Mouse (Mus musculus) natural killer cell, adult 2 months (primary cell): ENCODE data around the gene Zc3h12a.
A peak's percentile ranks its signal among the peaks of the same experiment; 100 is the strongest.

Experiments used
- DNase-seq, 2 experiments: peaks; one replicate each; pipeline ENCODE4 v3.0.0; 2022; ENCODE audit warnings: low spot score in 2 of 2

The Zc3h12a gene

GRCm38 (mm10) chr4:125127305-125128084 is at the start of gene Zc3h12a:
TSS of gene Zc3h12a (minus strand) at chr4:125127840.
- peak; percentile 94 for DNase-seq

- peak; percentile 75 to 88 for DNase-seq
Measured at GRCm38 (mm10) chr4:125176639-125177165, 49.1 kb upstream of the Zc3h12a start.

GRCm38 (mm10) chr4:125176190-125176589 is 48.5 kb upstream of the Zc3h12a start:
- DNase-seq, result no peak

- no peak for DNase-seq
Measured at GRCm38 (mm10) chr4:125175591-125175990, 48.0 kb upstream of the Zc3h12a start.

GRCm38 (mm10) chr4:125174516-125175185 is 47.0 kb upstream of the Zc3h12a start:
- no peak for DNase-seq

- DNase-seq, result no peak
Measured at GRCm38 (mm10) chr4:125173150-125173549, 45.5 kb upstream of the Zc3h12a start.

GRCm38 (mm10) chr4:125172736-125173135 is 45.1 kb upstream of the Zc3h12a start:
- DNase-seq, result peak; percentile 8 to 36

GRCm38 (mm10) chr4:125167723-125168122 is 40.1 kb upstream of the Zc3h12a start:
- no peak for DNase-seq

- DNase-seq, result no peak
Measured at GRCm38 (mm10) chr4:125164861-125165260, 37.2 kb upstream of the Zc3h12a start.

GRCm38 (mm10) chr4:125162701-125163100 is 35.1 kb upstream of the Zc3h12a start:
- no peak for DNase-seq

- DNase-seq, result no peak
Measured at GRCm38 (mm10) chr4:125161392-125161791, 33.8 kb upstream of the Zc3h12a start.

- DNase-seq, result no peak
Measured at GRCm38 (mm10) chr4:125160951-125161331, 33.3 kb upstream of the Zc3h12a start.

- peak; percentile 80 to 83 for DNase-seq
Measured at GRCm38 (mm10) chr4:125160320-125160950, 32.8 kb upstream of the Zc3h12a start.

- DNase-seq, result no peak
Measured at GRCm38 (mm10) chr4:125158581-125159317, 31.1 kb upstream of the Zc3h12a start.

- DNase-seq, result no peak
Measured at GRCm38 (mm10) chr4:125158081-125158480, 30.4 kb upstream of the Zc3h12a start.

- no peak for DNase-seq
Measured at GRCm38 (mm10) chr4:125157322-125157721, 29.7 kb upstream of the Zc3h12a start.

- no peak for DNase-seq
Measured at GRCm38 (mm10) chr4:125155646-125156045, 28.0 kb upstream of the Zc3h12a start.

GRCm38 (mm10) chr4:125153659-125154241 is 26.1 kb upstream of the Zc3h12a start:
- no peak for DNase-seq

GRCm38 (mm10) chr4:125152469-125152868 is 24.8 kb upstream of the Zc3h12a start:
- DNase-seq, result no peak

- DNase-seq, result no peak
Measured at GRCm38 (mm10) chr4:125149460-125149859, 21.8 kb upstream of the Zc3h12a start.

GRCm38 (mm10) chr4:125147970-125148369 is 20.3 kb upstream of the Zc3h12a start:
- DNase-seq, result no peak
